ENCODE assay signal across 7 mouse cellular contexts in genomic region chr14:57758237-57758636, GRCm38 (mm10). TPM values are rescaled to one million over a fixed set of nuclear protein-coding genes. Genes with fewer than 3 reads are reported as not detected.
DNase-seq lines count a peak whose midpoint lies in the region; ATAC-seq and TF ChIP-seq lines count a peak whose summit lies in the region.

Gene Lats2, minus strand, starts transcription at chr14:57758388.

- no peaks in the 10 kb centered on the region for H3K27me3 ChIP-seq in lung, embryonic 14.5 days (ENCODE audit: insufficient read depth, low read length)
- no peaks in the 10 kb centered on the region for H3K27me3 ChIP-seq in limb, embryonic 12.5 days

- H3K9ac ChIP-seq in lung, embryonic 14.5 days, result no peak within 1 kb of the TSS
- no peak within 1 kb of the TSS for H3K9ac ChIP-seq in limb, embryonic 12.5 days (replicated peaks)

- 68% methylated on average over 4 of the region's 4 CpGs for WGBS in lung, embryonic 14.5 days
- 71% methylated on average over 4 of the region's 4 CpGs for WGBS in limb, embryonic 12.5 days

- no peak for TF ChIP-seq CTCF in lung, embryonic 14.5 days (IDR thresholded peaks at IDR 0.05; ENCODE audit: low read depth)

- no peaks in the 10 kb centered on the region for H3K9me3 ChIP-seq in lung, embryonic 14.5 days (ENCODE audit: low read depth, low read length)
- H3K9me3 ChIP-seq in limb, embryonic 12.5 days, result no peaks in the 10 kb centered on the region

- no peaks in the 10 kb centered on the region for H3K36me3 ChIP-seq in lung, embryonic 14.5 days (ENCODE audit: insufficient read depth)
- H3K36me3 ChIP-seq in limb, embryonic 12.5 days, result no peaks in the 10 kb centered on the region

- no peak within 1 kb of the TSS for H3K27ac ChIP-seq in lung, embryonic 14.5 days (ENCODE audit: low read depth)
- no peak within 1 kb of the TSS for H3K27ac ChIP-seq in brown adipose tissue, adult 24 weeks (replicated peaks; ENCODE audit: low read depth, low read length)
- no peak within 1 kb of the TSS for H3K27ac ChIP-seq in limb, embryonic 12.5 days

- no peak within 1 kb of the TSS for H3K4me3 ChIP-seq in lung, embryonic 14.5 days (ENCODE audit: low read depth, low read length)
- no peak within 1 kb of the TSS for H3K4me3 ChIP-seq in brown adipose tissue, adult 24 weeks (ENCODE audit: insufficient read depth, low read depth, low read length)
- H3K4me3 ChIP-seq in limb, embryonic 12.5 days (replicated peaks), result no peak within 1 kb of the TSS

- no peak for ATAC-seq in lung, embryonic 14.5 days (ENCODE audit: insufficient read depth)
- no peak for ATAC-seq in limb, embryonic 12.5 days (ENCODE audit: insufficient number of reproducible peaks, insufficient read depth, low FRiP score, low TSS enrichment, low read depth)

- H3K4me1 ChIP-seq in lung, embryonic 14.5 days (ENCODE audit: insufficient read depth), result peaks cover 3% of the 10 kb centered on the region; the same call in 1 of the 2 replicates
- no peaks in the 10 kb centered on the region for H3K4me1 ChIP-seq in brown adipose tissue, adult 24 weeks (ENCODE audit: control insufficient read depth, insufficient read depth, insufficient read length, low read length)
- H3K4me1 ChIP-seq in limb, embryonic 12.5 days (replicated peaks), result peaks cover 3% of the 10 kb centered on the region; the same call in 1 of the 2 replicates

- H3K4me2 ChIP-seq in lung, embryonic 14.5 days, result no peak within 1 kb of the TSS
- no peak within 1 kb of the TSS for H3K4me2 ChIP-seq in limb, embryonic 12.5 days

- DNase-seq in lung, embryonic 14.5 days, result no peak
- DNase-seq in lung, postnatal 25 days (ENCODE audit: low spot score), result no peak
- no peak for DNase-seq in heart, adult 8-10 months (ENCODE audit: low spot score)
- no peak for DNase-seq in spleen, postnatal 36 days (ENCODE audit: low spot score in 2 of 2)
- no peak for DNase-seq in spleen, postnatal 14 days (ENCODE audit: low spot score in 2 of 2)

RNA-seq across cellular contexts. Expression of gene Lats2, which starts in this region (rescaled TPM):
- 25.1 and 28.9 TPM in 2 replicates for polyA plus RNA-seq in lung, embryonic 14.5 days (2014; fragmentation: Nextera tagmentation; extraction: Ambion mirVana)
- 19.5 and 20.1 TPM in 2 replicates for polyA plus RNA-seq in brown adipose tissue, adult 24 weeks (2012; ENCODE audit: insufficient read depth, insufficient read length, missing spikeins)
- total RNA-seq in heart, adult 8-10 months (2022), result 10 to 100 TPM; 24.3 to 39.2 (median 31.0) TPM
- polyA plus RNA-seq in limb, embryonic 12.5 days (2016; fragmentation: Nextera tagmentation; extraction: Ambion mirVana), result 29.6 and 30.6 TPM in 2 replicates
